Mouse (Mus musculus): ENCODE measurements around the gene Gosr2. TPM values are rescaled to one million over a fixed set of nuclear protein-coding genes. Genes with fewer than 3 reads are reported as not detected.

Gosr2 gene
- polyA plus RNA-seq, 1 experiment from 2014 or later, result 107 TPM

GRCm38 (mm10) chr11:103639407-103639946, 58.2 kb downstream of the Gosr2 start:
- Histone ChIP-seq H3K9ac (replicated peaks; ENCODE audit: low read depth, low read length) (no peak overlapping the region), H3K4me3 (replicated peaks; ENCODE audit: low read length) (no peak overlapping the region), H3K4me1 (replicated peaks; ENCODE audit: control insufficient read depth, insufficient read depth, low read length) (no peaks in the 10 kb centered on the region), H3K4me2 (ENCODE audit: low read length) (no peak overlapping the region), H3K9me3 (ENCODE audit: control insufficient read depth, low read length) (0 out of 2 replicates have a peak, but pooled peaks cover under 1% of the 10 kb centered on the region), H3K27me3 (replicated peaks; ENCODE audit: control insufficient read depth, insufficient read depth, low read length) (peaks cover 20% of the 10 kb centered on the region; the same call in 1 of the 2 replicates), H3K27ac (ENCODE audit: low read length) (no peak overlapping the region), H3K36me3 (ENCODE audit: control insufficient read depth, insufficient read depth) (no peaks in the 10 kb centered on the region)
- WGBS, result 2% methylated on average over 10 of the region's 10 CpGs
- ATAC-seq, result no peak

GRCm38 (mm10) chr11:103638790-103639189, 58.9 kb downstream of the Gosr2 start, which contains the start of gene Lyzl6:
Gene Lyzl6, minus strand, starts transcription at chr11:103638890.
- no peak for ATAC-seq
- no peak within 1 kb of the TSS for H3K4me2 ChIP-seq (ENCODE audit: low read length)

GRCm38 (mm10) chr11:103636261-103636660, 61.4 kb downstream of the Gosr2 start:
- no peak overlapping the region for H3K27ac ChIP-seq (ENCODE audit: low read length)
- no peak overlapping the region for H3K9ac ChIP-seq (replicated peaks; ENCODE audit: low read depth, low read length)
- H3K27me3 ChIP-seq (replicated peaks; ENCODE audit: control insufficient read depth, insufficient read depth, low read length), result peaks cover 18% of the 10 kb centered on the region; the same call in 1 of the 2 replicates
- ATAC-seq, result no peak
- no peaks in the 10 kb centered on the region for H3K36me3 ChIP-seq (ENCODE audit: control insufficient read depth, insufficient read depth)
- no peak overlapping the region for H3K4me3 ChIP-seq (replicated peaks; ENCODE audit: low read length)
- no peaks in the 10 kb centered on the region for H3K9me3 ChIP-seq (ENCODE audit: control insufficient read depth, low read length)
- H3K4me1 ChIP-seq (replicated peaks; ENCODE audit: control insufficient read depth, insufficient read depth, low read length), result no peaks in the 10 kb centered on the region
- WGBS, result 82% methylated on average over 6 of the region's 6 CpGs
- H3K4me2 ChIP-seq (ENCODE audit: low read length), result no peak overlapping the region

More at GRCm38 (mm10) chr11:103638790-103639189, 58.9 kb downstream of the Gosr2 start, which contains the start of gene Lyzl6:
- Histone ChIP-seq H3K4me3 (replicated peaks; ENCODE audit: low read length) (no peak within 1 kb of the TSS), H3K27ac (ENCODE audit: low read length) (no peak within 1 kb of the TSS), H3K4me1 (replicated peaks; ENCODE audit: control insufficient read depth, insufficient read depth, low read length) (no peaks in the 10 kb centered on the region), H3K9ac (replicated peaks; ENCODE audit: low read depth, low read length) (no peak within 1 kb of the TSS), H3K27me3 (replicated peaks; ENCODE audit: control insufficient read depth, insufficient read depth, low read length) (peaks cover 20% of the 10 kb centered on the region; the same call in 1 of the 2 replicates), H3K9me3 (ENCODE audit: control insufficient read depth, low read length) (no peaks in the 10 kb centered on the region), H3K36me3 (ENCODE audit: control insufficient read depth, insufficient read depth) (no peaks in the 10 kb centered on the region)
- WGBS, result 78% methylated on average over 3 of the region's 3 CpGs

GRCm38 (mm10) chr11:103635481-103635880, 62.2 kb downstream of the Gosr2 start:
- no peak overlapping the region for H3K4me2 ChIP-seq (ENCODE audit: low read length)
- ATAC-seq, result no peak
- no peaks in the 10 kb centered on the region for H3K9me3 ChIP-seq (ENCODE audit: control insufficient read depth, low read length)
- 85% methylated on average over 3 of the region's 3 CpGs for WGBS
- H3K4me1 ChIP-seq (replicated peaks; ENCODE audit: control insufficient read depth, insufficient read depth, low read length), result no peaks in the 10 kb centered on the region
- peaks cover 14% of the 10 kb centered on the region; the same call in 1 of the 2 replicates for H3K27me3 ChIP-seq (replicated peaks; ENCODE audit: control insufficient read depth, insufficient read depth, low read length)
- H3K4me3 ChIP-seq (replicated peaks; ENCODE audit: low read length), result no peak overlapping the region
- H3K36me3 ChIP-seq (ENCODE audit: control insufficient read depth, insufficient read depth), result no peaks in the 10 kb centered on the region
- no peak overlapping the region for H3K9ac ChIP-seq (replicated peaks; ENCODE audit: low read depth, low read length)
- H3K27ac ChIP-seq (ENCODE audit: low read length), result no peak overlapping the region

- H3K9me3 ChIP-seq (ENCODE audit: control insufficient read depth, low read length), result no peaks in the 10 kb centered on the region
- H3K9ac ChIP-seq (replicated peaks; ENCODE audit: low read depth, low read length), result no peak overlapping the region
- H3K36me3 ChIP-seq (ENCODE audit: control insufficient read depth, insufficient read depth), result no peaks in the 10 kb centered on the region
- H3K4me3 ChIP-seq (replicated peaks; ENCODE audit: low read length), result no peak overlapping the region
- no peak overlapping the region for H3K4me2 ChIP-seq (ENCODE audit: low read length)
- 91% methylated on average over 7 of the region's 7 CpGs for WGBS
- no peak for ATAC-seq
- no peak overlapping the region for H3K27ac ChIP-seq (ENCODE audit: low read length)
- peaks cover 9% of the 10 kb centered on the region; the same call in 1 of the 2 replicates for H3K27me3 ChIP-seq (replicated peaks; ENCODE audit: control insufficient read depth, insufficient read depth, low read length)
- H3K4me1 ChIP-seq (replicated peaks; ENCODE audit: control insufficient read depth, insufficient read depth, low read length), result no peaks in the 10 kb centered on the region
Measured at GRCm38 (mm10) chr11:103634806-103635205, 62.9 kb downstream of the Gosr2 start.

GRCm38 (mm10) chr11:103627453-103627852, 70.2 kb downstream of the Gosr2 start:
- Histone ChIP-seq H3K4me2 (ENCODE audit: low read length) (no peak overlapping the region), H3K27ac (ENCODE audit: low read length) (no peak overlapping the region), H3K27me3 (replicated peaks; ENCODE audit: control insufficient read depth, insufficient read depth, low read length) (no peaks in the 10 kb centered on the region), H3K4me3 (replicated peaks; ENCODE audit: low read length) (no peak overlapping the region), H3K36me3 (ENCODE audit: control insufficient read depth, insufficient read depth) (no peaks in the 10 kb centered on the region), H3K4me1 (replicated peaks; ENCODE audit: control insufficient read depth, insufficient read depth, low read length) (no peaks in the 10 kb centered on the region), H3K9me3 (ENCODE audit: control insufficient read depth, low read length) (no peaks in the 10 kb centered on the region), H3K9ac (replicated peaks; ENCODE audit: low read depth, low read length) (no peak overlapping the region)
- no peak for ATAC-seq
- WGBS, result 86% methylated on average over 23 of the region's 23 CpGs

Other genes starting within 250 kb of the Gosr2 start
- gene Lrrc37a, start 193.3 kb downstream of the Gosr2 start, polyA plus RNA-seq (2015; fragmentation: Nextera tagmentation; extraction: Ambion mirVana), result not detected in 2 replicates
- not detected in 2 replicates for gene Gm884, start 76.8 kb downstream of the Gosr2 start, polyA plus RNA-seq (2015; fragmentation: Nextera tagmentation; extraction: Ambion mirVana)
- not detected in 2 replicates for gene Lyzl6, start 59.0 kb downstream of the Gosr2 start, polyA plus RNA-seq (2015; fragmentation: Nextera tagmentation; extraction: Ambion mirVana)
- 10.3 and 16.3 TPM in 2 replicates for gene Rprml, start 48.3 kb downstream of the Gosr2 start, polyA plus RNA-seq (2015; fragmentation: Nextera tagmentation; extraction: Ambion mirVana)
- 0.16 TPM in 1 of 2 replicates, not detected in the other for gene Wnt9b, start 51.9 kb upstream of the Gosr2 start, polyA plus RNA-seq (2015; fragmentation: Nextera tagmentation; extraction: Ambion mirVana)
- 2.1 and 2.9 TPM in 2 replicates for gene Wnt3, start 76.3 kb upstream of the Gosr2 start, polyA plus RNA-seq (2015; fragmentation: Nextera tagmentation; extraction: Ambion mirVana)

Data from forebrain, embryonic 16.5 days (tissue).